7 mouse cellular contexts compared by ENCODE assay signal in the genomic region with DNA sequence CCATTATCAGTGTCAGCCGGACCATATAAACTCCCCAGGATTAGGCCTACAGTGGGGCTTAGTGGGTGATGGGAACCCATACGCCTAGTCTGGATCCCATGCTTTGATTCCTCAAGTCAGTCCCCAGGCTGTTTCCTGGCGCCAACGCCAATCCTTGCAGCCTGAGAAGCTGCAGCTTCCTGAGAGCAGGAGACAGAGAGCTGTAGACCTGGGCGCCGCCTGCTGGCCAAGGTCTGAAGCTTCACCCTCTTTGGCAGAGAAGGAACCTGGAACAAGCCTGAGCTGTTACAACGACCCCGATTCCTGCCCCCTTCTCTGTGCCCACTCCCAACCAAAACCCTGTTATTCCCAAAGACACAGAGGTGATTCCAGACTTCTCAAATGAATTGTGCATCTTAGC. TPM values are rescaled to one million over a fixed set of nuclear protein-coding genes. Genes with fewer than 3 reads are reported as not detected.
DNase-seq lines count a peak whose midpoint lies in the region; ATAC-seq and TF ChIP-seq lines count a peak whose summit lies in the region.

No protein-coding gene starts in this region.

- H3K9me3 ChIP-seq in heart, postnatal 0 days (replicated peaks; ENCODE audit: control insufficient read depth, low read length): no peaks in the 10 kb centered on the region

- H3K4me3 ChIP-seq in heart, postnatal 0 days (ENCODE audit: low read depth, low read length): no peak overlapping the region

- H3K27me3 ChIP-seq in heart, postnatal 0 days (ENCODE audit: control insufficient read depth, insufficient read depth, low read length): no peaks in the 10 kb centered on the region

- peak; percentile 65 for ATAC-seq in erythroid progenitor cell, adult 5-6 weeks (replicated peaks; ENCODE audit: low FRiP score, poor library complexity, severe bottlenecking)
- peak; percentile 47; the same call in 1 of the 2 replicates for ATAC-seq in heart, postnatal 0 days (ENCODE audit: insufficient read depth, low read depth)

- no peak overlapping the region for H3K27ac ChIP-seq in heart, postnatal 0 days (ENCODE audit: low read depth)

- H3K36me3 ChIP-seq in heart, postnatal 0 days (replicated peaks; ENCODE audit: control insufficient read depth, insufficient read depth, low read length): no peaks in the 10 kb centered on the region

- no peak for TF ChIP-seq EP300 in heart, postnatal 0 days (IDR thresholded peaks at IDR 0.05; ENCODE audit: low read depth)

- TF ChIP-seq CTCF in heart, postnatal 0 days (IDR thresholded peaks at IDR 0.05; ENCODE audit: low read depth): peak; percentile 87

- WGBS in heart, postnatal 0 days: 10% methylated on average over 8 of the region's 8 CpGs

- H3K4me2 ChIP-seq in heart, postnatal 0 days (ENCODE audit: low read depth, low read length): no peak overlapping the region

- DNase-seq in MEL-GATA-1-ER (ENCODE audit: extremely low read depth, low read depth): peak; percentile 49
- DNase-seq in brain, adult 2 months (ENCODE audit: low read depth, low spot score): peak; percentile 81
- DNase-seq in heart, postnatal 0 days (ENCODE audit: low spot score): peak; percentile 70
- DNase-seq in layer of hippocampus, postnatal 10 days (ENCODE audit: low spot score in 2 of 2): peak; percentile 78 to 84
- DNase-seq in mesoderm, embryonic 11.5 days (ENCODE audit: low read depth, low spot score): peak; percentile 81
- peak; percentile 89 for DNase-seq in right cerebral cortex, postnatal 4 days

- no peak overlapping the region for H3K9ac ChIP-seq in heart, postnatal 0 days (replicated peaks; ENCODE audit: low read depth, low read length)

- H3K4me1 ChIP-seq in heart, postnatal 0 days (ENCODE audit: control insufficient read depth, insufficient read depth): no peaks in the 10 kb centered on the region

RNA-seq across cellular contexts. Expression of gene Slc22a18, which starts 3.6 kb away (rescaled TPM):
- total RNA-seq in erythroid progenitor cell, adult 5-6 weeks (2015; ENCODE audit: low replicate concordance): not detected in 2 replicates
- not detected in 2 replicates for total RNA-seq in erythroid progenitor cell, adult 5-6 weeks (2017; ENCODE audit: low replicate concordance)
- total RNA-seq in heart, postnatal 0 days (2014; rRNA removed; ENCODE audit: low replicate concordance): 0.27 TPM in 1 of 2 replicates, not detected in the other
- polyA plus RNA-seq in heart, postnatal 0 days (2015; fragmentation: Nextera tagmentation; extraction: Ambion mirVana): 0.60 and 0.93 TPM in 2 replicates
- under 1 TPM; 0.40 to 0.41 TPM for total RNA-seq in layer of hippocampus, postnatal 10 days (2021)

RNA-seq across cellular contexts. Expression of gene Cdkn1c, which starts 9.1 kb away (rescaled TPM):
- 14.8 TPM in 1 of 2 replicates, not detected in the other for total RNA-seq in erythroid progenitor cell, adult 5-6 weeks (2015; ENCODE audit: low replicate concordance)
- not detected in 2 replicates for total RNA-seq in erythroid progenitor cell, adult 5-6 weeks (2017; ENCODE audit: low replicate concordance)
- 94.6 and 143 TPM in 2 replicates for total RNA-seq in heart, postnatal 0 days (2014; rRNA removed; ENCODE audit: low replicate concordance)
- polyA plus RNA-seq in heart, postnatal 0 days (2015; fragmentation: Nextera tagmentation; extraction: Ambion mirVana): 81.3 and 97.4 TPM in 2 replicates
- 10 to 100 TPM; 13.2 to 18.5 TPM for total RNA-seq in layer of hippocampus, postnatal 10 days (2021)

RNA-seq across cellular contexts. Expression of gene Phlda2, which starts 33.0 kb away (rescaled TPM):
- not detected in 2 replicates for total RNA-seq in erythroid progenitor cell, adult 5-6 weeks (2015; ENCODE audit: low replicate concordance)
- not detected in 2 replicates for total RNA-seq in erythroid progenitor cell, adult 5-6 weeks (2017; ENCODE audit: low replicate concordance)
- 1.0 TPM in 1 of 2 replicates, not detected in the other for total RNA-seq in heart, postnatal 0 days (2014; rRNA removed; ENCODE audit: low replicate concordance)
- not detected in 2 replicates for polyA plus RNA-seq in heart, postnatal 0 days (2015; fragmentation: Nextera tagmentation; extraction: Ambion mirVana)
- total RNA-seq in layer of hippocampus, postnatal 10 days (2021): not detected
